Mouse (Mus musculus) embryonic facial prominence, embryonic 11.5 days (tissue): ENCODE results near the gene Kcnh8. TPM values are rescaled to one million over a fixed set of nuclear protein-coding genes. Genes with fewer than 3 reads are reported as not detected.

Experiments
- ATAC-seq: fragments of 200-750 bp; cut with Nextera tagmentation; replicated peaks from 2 replicates; pipeline ENCODE4 v1.8.0; 2017; ENCODE audit warnings: low read depth; ENCODE audit not compliant: insufficient number of reproducible peaks, low FRiP score, low TSS enrichment
- DNase-seq: peaks from one replicate; pipeline ENCODE4 v3.0.0-alpha.2; 2015; ENCODE audit warnings: low spot score
- H3K27ac ChIP-seq: fragments of 300-500 bp; sonication (generic); replicated peaks from 2 replicates; pipeline ENCODE4 v1.5.1; 2014; ENCODE audit warnings: mild to moderate bottlenecking, low read depth, low read length, control low read depth
- H3K27me3 ChIP-seq: fragments of 300-500 bp; sonication (generic); 2 replicates; pipeline ENCODE4 v1.6.1; 2014; ENCODE audit warnings: mild to moderate bottlenecking, low read length, moderate library complexity, mixed read lengths; ENCODE audit not compliant: control insufficient read depth, insufficient read depth
- H3K36me3 ChIP-seq: fragments of 300-500 bp; sonication (generic); replicated peaks from 2 replicates; pipeline ENCODE4 v1.6.1; 2014; ENCODE audit warnings: low read depth, mild to moderate bottlenecking, low read length, moderate library complexity, mixed read lengths; ENCODE audit not compliant: control insufficient read depth, insufficient read depth
- H3K4me1 ChIP-seq: fragments of 300-500 bp; sonication (generic); 2 replicates; pipeline ENCODE4 v1.6.1; 2014; ENCODE audit warnings: low read length, mixed read lengths; ENCODE audit not compliant: control insufficient read depth, insufficient read depth
- H3K4me2 ChIP-seq: fragments of 300-500 bp; sonication (generic); 2 replicates; pipeline ENCODE4 v1.6.1; 2014; ENCODE audit warnings: low read depth, mild to moderate bottlenecking, control low read depth, low read length, moderate library complexity
- H3K4me3 ChIP-seq: fragments of 300-500 bp; sonication (generic); 2 replicates; pipeline ENCODE4 v1.5.1; 2014; ENCODE audit warnings: low read depth, low read length, control low read depth
- H3K9ac ChIP-seq: fragments of 300-500 bp; sonication (generic); replicated peaks from 2 replicates; pipeline ENCODE4 v1.6.1; 2014; ENCODE audit warnings: mild to moderate bottlenecking, control low read depth, low read length
- H3K9me3 ChIP-seq: fragments of 300-500 bp; sonication (generic); replicated peaks from 2 replicates; pipeline ENCODE4 v1.6.1; 2016; ENCODE audit warnings: mild to moderate bottlenecking, low read length, inconsistent platforms, mixed read lengths; ENCODE audit not compliant: control insufficient read depth
- WGBS: fragments of 180-500 bp; shearing (Covaris S2); extraction: QIAGEN DNeasy Blood & Tissue Kit; methylation state at CpG from one replicate; pipeline ENCODE4 v1.1.7; 2014; 5-methylcytosine and 5-hydroxymethylcytosine counted together
- polyA plus RNA-seq: library from polyadenylated mRNA; unstranded; fragments of >200 nt; fragmentation: Nextera tagmentation; extraction: Ambion mirVana; gene quantifications from 2 replicates; pipeline ENCODE4 v1.2.1, GENCODE M21; 2014

Kcnh8 gene
- polyA plus RNA-seq, 1 experiment from 2014 or later, result 0.88 TPM

- ATAC-seq, result no peak
- Histone ChIP-seq H3K27me3 (no peaks in the 10 kb centered on the region), H3K36me3 (no peaks in the 10 kb centered on the region), H3K27ac (no peak overlapping the region), H3K4me3 (no peak overlapping the region), H3K4me1 (no peaks in the 10 kb centered on the region), H3K9me3 (no peaks in the 10 kb centered on the region), H3K9ac (no peak overlapping the region), H3K4me2 (no peak overlapping the region)
- 66% methylated on average over 3 of the region's 3 CpGs for WGBS
- DNase-seq, result no peak
Measured at GRCm38 (mm10) chr17:52722214-52722613, 119.7 kb downstream of the Kcnh8 start.

- DNase-seq, result no peak
- H3K4me1 ChIP-seq, result no peaks in the 10 kb centered on the region
- WGBS, result 73% methylated on average over 2 of the region's 2 CpGs
- H3K4me2 ChIP-seq, result no peak overlapping the region
- no peak for ATAC-seq
- no peaks in the 10 kb centered on the region for H3K36me3 ChIP-seq
- no peak overlapping the region for H3K27ac ChIP-seq
- H3K9me3 ChIP-seq, result no peaks in the 10 kb centered on the region
- H3K27me3 ChIP-seq, result no peaks in the 10 kb centered on the region
- H3K4me3 ChIP-seq, result no peak overlapping the region
- H3K9ac ChIP-seq, result no peak overlapping the region
Measured at GRCm38 (mm10) chr17:52728806-52729205, 126.3 kb downstream of the Kcnh8 start.

- no peak for ATAC-seq
- no peak overlapping the region for H3K9ac ChIP-seq
- no peaks in the 10 kb centered on the region for H3K27me3 ChIP-seq
- H3K4me3 ChIP-seq, result no peak overlapping the region
- H3K4me2 ChIP-seq, result no peak overlapping the region
- H3K4me1 ChIP-seq, result no peaks in the 10 kb centered on the region
- no peaks in the 10 kb centered on the region for H3K36me3 ChIP-seq
- no peak overlapping the region for H3K27ac ChIP-seq
- no peaks in the 10 kb centered on the region for H3K9me3 ChIP-seq
- no peak for DNase-seq
Measured at GRCm38 (mm10) chr17:52738436-52738835, 135.9 kb downstream of the Kcnh8 start.

GRCm38 (mm10) chr17:52788151-52788550, 185.6 kb downstream of the Kcnh8 start:
- no peak overlapping the region for H3K9ac ChIP-seq
- no peaks in the 10 kb centered on the region for H3K9me3 ChIP-seq
- H3K4me1 ChIP-seq, result no peaks in the 10 kb centered on the region
- no peak overlapping the region for H3K4me2 ChIP-seq
- WGBS, result 76% methylated on average over 3 of the region's 3 CpGs
- no peak overlapping the region for H3K27ac ChIP-seq
- no peaks in the 10 kb centered on the region for H3K27me3 ChIP-seq
- DNase-seq (no peak), ATAC-seq (no peak)
- no peak overlapping the region for H3K4me3 ChIP-seq
- no peaks in the 10 kb centered on the region for H3K36me3 ChIP-seq

GRCm38 (mm10) chr17:52804463-52804862, 202.0 kb downstream of the Kcnh8 start:
- Histone ChIP-seq H3K4me2 (no peak overlapping the region), H3K9ac (no peak overlapping the region), H3K9me3 (no peaks in the 10 kb centered on the region), H3K36me3 (no peaks in the 10 kb centered on the region), H3K27ac (no peak overlapping the region), H3K27me3 (no peaks in the 10 kb centered on the region), H3K4me3 (no peak overlapping the region), H3K4me1 (no peaks in the 10 kb centered on the region)
- 63% methylated on average over 6 of the region's 6 CpGs for WGBS
- DNase-seq (peak; percentile 8), ATAC-seq (no peak)

- WGBS, result 91% methylated on average over 1 of the region's 1 CpGs
- Histone ChIP-seq H3K9me3 (no peaks in the 10 kb centered on the region), H3K9ac (no peak overlapping the region), H3K27me3 (no peaks in the 10 kb centered on the region), H3K4me3 (no peak overlapping the region), H3K4me1 (no peaks in the 10 kb centered on the region), H3K4me2 (no peak overlapping the region), H3K27ac (no peak overlapping the region), H3K36me3 (no peaks in the 10 kb centered on the region)
- no peak for ATAC-seq
- DNase-seq, result no peak
Measured at GRCm38 (mm10) chr17:52810773-52811172, 208.3 kb downstream of the Kcnh8 start.

- Histone ChIP-seq H3K27me3 (no peaks in the 10 kb centered on the region), H3K4me2 (no peak overlapping the region), H3K9me3 (no peaks in the 10 kb centered on the region), H3K9ac (no peak overlapping the region), H3K27ac (no peak overlapping the region), H3K4me3 (no peak overlapping the region), H3K36me3 (no peaks in the 10 kb centered on the region), H3K4me1 (no peaks in the 10 kb centered on the region)
- no peak for DNase-seq
- WGBS, result 87% methylated on average over 1 of the region's 1 CpGs
- no peak for ATAC-seq
Measured at GRCm38 (mm10) chr17:52819007-52819406, 216.5 kb downstream of the Kcnh8 start.

- Histone ChIP-seq H3K4me1 (no peaks in the 10 kb centered on the region), H3K9me3 (no peaks in the 10 kb centered on the region), H3K9ac (no peak overlapping the region), H3K4me2 (no peak overlapping the region), H3K27ac (no peak overlapping the region), H3K4me3 (no peak overlapping the region), H3K36me3 (no peaks in the 10 kb centered on the region), H3K27me3 (no peaks in the 10 kb centered on the region)
- no peak for ATAC-seq
- DNase-seq, result no peak
- 92% methylated on average over 4 of the region's 4 CpGs for WGBS
Measured at GRCm38 (mm10) chr17:52829678-52830077, 227.2 kb downstream of the Kcnh8 start.
